Mouse (Mus musculus): Measurements from ENCODE around the gene Baiap2l2.

The Baiap2l2 gene

GRCm38 (mm10) chr15:79299563-79300155 is 14.3 kb upstream of the Baiap2l2 start:
- in situ Hi-C loops (cut with MboI): no loop called here

GRCm38 (mm10) chr15:79298553-79298952 is 13.2 kb upstream of the Baiap2l2 start:
- in situ Hi-C loops (cut with MboI): no loop called here

GRCm38 (mm10) chr15:79292779-79293178 is 7.4 kb upstream of the Baiap2l2 start:
- in situ Hi-C loops (cut with MboI): no loop called here

GRCm38 (mm10) chr15:79290340-79290739 is 5.0 kb upstream of the Baiap2l2 start:
- in situ Hi-C loops (cut with MboI): no loop called here

GRCm38 (mm10) chr15:79289441-79289840 is 4.1 kb upstream of the Baiap2l2 start:
- in situ Hi-C loops (cut with MboI): no loop called here

GRCm38 (mm10) chr15:79288387-79288786 is 3.0 kb upstream of the Baiap2l2 start:
- in situ Hi-C loops (cut with MboI): no loop called here

GRCm38 (mm10) chr15:79287091-79287490 is 1.8 kb upstream of the Baiap2l2 start:
- in situ Hi-C loops (cut with MboI): no loop called here

GRCm38 (mm10) chr15:79286141-79286540 is 804 bp upstream of the Baiap2l2 start:
- in situ Hi-C loops (cut with MboI): no loop called here

GRCm38 (mm10) chr15:79283371-79283770 is 2.0 kb downstream of the Baiap2l2 start:
- in situ Hi-C loops (cut with MboI): no loop called here

GRCm38 (mm10) chr15:79282434-79282833 is 2.9 kb downstream of the Baiap2l2 start:
- in situ Hi-C loops (cut with MboI): no loop called here

- in situ Hi-C loops (cut with MboI): no loop called here
These were observed 3.9 kb downstream of the Baiap2l2 start for GRCm38 (mm10) chr15:79281389-79281788.

- in situ Hi-C loops (cut with MboI): no loop called here
These were observed 4.5 kb downstream of the Baiap2l2 start for GRCm38 (mm10) chr15:79280850-79281249.

GRCm38 (mm10) chr15:79280209-79280608 is 5.1 kb downstream of the Baiap2l2 start:
- in situ Hi-C loops (cut with MboI): no loop called here

- in situ Hi-C loops (cut with MboI): no loop called here
These were observed 7.6 kb downstream of the Baiap2l2 start for GRCm38 (mm10) chr15:79277728-79278127.

GRCm38 (mm10) chr15:79273020-79273419 is 12.3 kb downstream of the Baiap2l2 start:
- in situ Hi-C loops (cut with MboI): no loop called here

- in situ Hi-C loops (cut with MboI): no loop called here
These were observed 14.1 kb downstream of the Baiap2l2 start for GRCm38 (mm10) chr15:79271124-79271746.

GRCm38 (mm10) chr15:79270317-79271123 is 14.8 kb downstream of the Baiap2l2 start:
- in situ Hi-C loops (cut with MboI): no loop called here

GRCm38 (mm10) chr15:79268521-79268920 is 16.8 kb downstream of the Baiap2l2 start:
- in situ Hi-C loops (cut with MboI): no loop called here

GRCm38 (mm10) chr15:79265384-79265783 is 20.0 kb downstream of the Baiap2l2 start:
- in situ Hi-C loops (cut with MboI): no loop called here

- in situ Hi-C loops (cut with MboI): no loop called here
These were observed 21.6 kb downstream of the Baiap2l2 start for GRCm38 (mm10) chr15:79263726-79264125.

GRCm38 (mm10) chr15:79262786-79263309 is 22.5 kb downstream of the Baiap2l2 start:
- in situ Hi-C loops (cut with MboI): no loop called here

GRCm38 (mm10) chr15:79262375-79262774 is 23.0 kb downstream of the Baiap2l2 start:
- in situ Hi-C loops (cut with MboI): no loop called here

GRCm38 (mm10) chr15:79261757-79262156 is 23.6 kb downstream of the Baiap2l2 start:
- in situ Hi-C loops (cut with MboI): no loop called here

Measured in mature B cell (primary cell).